Mouse (Mus musculus): ENCODE results near the gene Iqsec3. TPM values are rescaled to one million over a fixed set of nuclear protein-coding genes. Genes with fewer than 3 reads are reported as not detected.

The Iqsec3 gene
- polyA plus RNA-seq, 1 experiment: 0.09 TPM

- no peaks in the 10 kb centered on the region for H3K36me3 ChIP-seq (ENCODE audit: control insufficient read depth, insufficient read depth)
- no peaks in the 10 kb centered on the region for H3K27me3 ChIP-seq (ENCODE audit: control insufficient read depth, insufficient read depth, insufficient read length)
- TF ChIP-seq USF1 (IDR thresholded peaks at IDR 0.05; ENCODE audit: low read depth) (no peak), CTCF (IDR thresholded peaks at IDR 0.05; ENCODE audit: control insufficient read depth, insufficient read depth, insufficient read length) (no peak), MAX (IDR thresholded peaks at IDR 0.05) (no peak), CEBPB (IDR thresholded peaks at IDR 0.05; ENCODE audit: low read depth) (no peak), MYOD1 (IDR thresholded peaks at IDR 0.05; ENCODE audit: control insufficient read depth, insufficient read length, low read depth) (no peak), FOSL1 (IDR thresholded peaks at IDR 0.05; ENCODE audit: insufficient read depth, low read length, poor library complexity, severe bottlenecking) (no peak), MYOG (IDR thresholded peaks at IDR 0.05; ENCODE audit: control insufficient read depth, extremely low read depth, insufficient read length) (no peak)
- H3K4me3 ChIP-seq (ENCODE audit: insufficient read depth, poor library complexity, severe bottlenecking): no peak overlapping the region
- no peaks in the 10 kb centered on the region for H3K79me3 ChIP-seq (ENCODE audit: low read depth)
- no peaks in the 10 kb centered on the region for H3K79me2 ChIP-seq (ENCODE audit: control insufficient read depth, insufficient read depth)
- no peak overlapping the region for H3ac ChIP-seq (ENCODE audit: control insufficient read depth, insufficient read length, low read depth)
Measured at GRCm38 (mm10) chr6:121451703-121452102, 21.8 kb downstream of the Iqsec3 start.

- Histone ChIP-seq H3ac (ENCODE audit: control insufficient read depth, insufficient read length, low read depth) (no peak overlapping the region), H3K4me3 (ENCODE audit: insufficient read depth, poor library complexity, severe bottlenecking) (no peak overlapping the region), H3K36me3 (ENCODE audit: control insufficient read depth, insufficient read depth) (no peaks in the 10 kb centered on the region), H3K79me2 (ENCODE audit: control insufficient read depth, insufficient read depth) (no peaks in the 10 kb centered on the region), H3K27me3 (ENCODE audit: control insufficient read depth, insufficient read depth, insufficient read length) (no peaks in the 10 kb centered on the region), H3K79me3 (ENCODE audit: low read depth) (no peaks in the 10 kb centered on the region)
- TF ChIP-seq CTCF (IDR thresholded peaks at IDR 0.05; ENCODE audit: control insufficient read depth, insufficient read depth, insufficient read length) (no peak), MYOD1 (IDR thresholded peaks at IDR 0.05; ENCODE audit: control insufficient read depth, insufficient read length, low read depth) (no peak), MYOG (IDR thresholded peaks at IDR 0.05; ENCODE audit: control insufficient read depth, extremely low read depth, insufficient read length) (no peak), CEBPB (IDR thresholded peaks at IDR 0.05; ENCODE audit: low read depth) (no peak)
Measured at GRCm38 (mm10) chr6:121440696-121441220, 32.7 kb downstream of the Iqsec3 start.

GRCm38 (mm10) chr6:121424830-121425229, 48.6 kb downstream of the Iqsec3 start:
- Histone ChIP-seq H3K79me3 (ENCODE audit: low read depth) (no peaks in the 10 kb centered on the region), H3K27me3 (ENCODE audit: control insufficient read depth, insufficient read depth, insufficient read length) (no peaks in the 10 kb centered on the region), H3K79me2 (ENCODE audit: control insufficient read depth, insufficient read depth) (no peaks in the 10 kb centered on the region), H3ac (ENCODE audit: control insufficient read depth, insufficient read length, low read depth) (no peak overlapping the region), H3K36me3 (ENCODE audit: control insufficient read depth, insufficient read depth) (no peaks in the 10 kb centered on the region), H3K4me3 (ENCODE audit: insufficient read depth, poor library complexity, severe bottlenecking) (no peak overlapping the region)
- TF ChIP-seq MYOD1 (IDR thresholded peaks at IDR 0.05; ENCODE audit: control insufficient read depth, insufficient read length, low read depth): no peak
- no peak for TF ChIP-seq FOSL1 (IDR thresholded peaks at IDR 0.05; ENCODE audit: insufficient read depth, low read length, poor library complexity, severe bottlenecking)
- no peak for TF ChIP-seq USF1 (IDR thresholded peaks at IDR 0.05; ENCODE audit: low read depth)
- TF ChIP-seq CEBPB (IDR thresholded peaks at IDR 0.05; ENCODE audit: low read depth): no peak
- TF ChIP-seq CTCF (IDR thresholded peaks at IDR 0.05; ENCODE audit: control insufficient read depth, insufficient read depth, insufficient read length): no peak
- no peak for TF ChIP-seq MYOG (IDR thresholded peaks at IDR 0.05; ENCODE audit: control insufficient read depth, extremely low read depth, insufficient read length)
- no peak for TF ChIP-seq MAX (IDR thresholded peaks at IDR 0.05)

GRCm38 (mm10) chr6:121424403-121424802, 49.1 kb downstream of the Iqsec3 start:
- H3K79me3 ChIP-seq (ENCODE audit: low read depth): no peaks in the 10 kb centered on the region
- TF ChIP-seq USF1 (IDR thresholded peaks at IDR 0.05; ENCODE audit: low read depth) (no peak), FOSL1 (IDR thresholded peaks at IDR 0.05; ENCODE audit: insufficient read depth, low read length, poor library complexity, severe bottlenecking) (no peak), CTCF (IDR thresholded peaks at IDR 0.05; ENCODE audit: control insufficient read depth, insufficient read depth, insufficient read length) (no peak), MYOD1 (IDR thresholded peaks at IDR 0.05; ENCODE audit: control insufficient read depth, insufficient read length, low read depth) (no peak), CEBPB (IDR thresholded peaks at IDR 0.05; ENCODE audit: low read depth) (no peak), MAX (IDR thresholded peaks at IDR 0.05) (no peak), MYOG (IDR thresholded peaks at IDR 0.05; ENCODE audit: control insufficient read depth, extremely low read depth, insufficient read length) (no peak)
- H3K4me3 ChIP-seq (ENCODE audit: insufficient read depth, poor library complexity, severe bottlenecking): no peak overlapping the region
- H3K79me2 ChIP-seq (ENCODE audit: control insufficient read depth, insufficient read depth): no peaks in the 10 kb centered on the region
- no peaks in the 10 kb centered on the region for H3K27me3 ChIP-seq (ENCODE audit: control insufficient read depth, insufficient read depth, insufficient read length)
- H3ac ChIP-seq (ENCODE audit: control insufficient read depth, insufficient read length, low read depth): no peak overlapping the region
- H3K36me3 ChIP-seq (ENCODE audit: control insufficient read depth, insufficient read depth): no peaks in the 10 kb centered on the region

GRCm38 (mm10) chr6:121412558-121413297, 60.8 kb downstream of the Iqsec3 start:
- Histone ChIP-seq H3K4me3 (ENCODE audit: insufficient read depth, poor library complexity, severe bottlenecking) (no peak overlapping the region), H3K36me3 (ENCODE audit: control insufficient read depth, insufficient read depth) (no peaks in the 10 kb centered on the region), H3K27me3 (ENCODE audit: control insufficient read depth, insufficient read depth, insufficient read length) (no peaks in the 10 kb centered on the region), H3K79me2 (ENCODE audit: control insufficient read depth, insufficient read depth) (no peaks in the 10 kb centered on the region), H3ac (ENCODE audit: control insufficient read depth, insufficient read length, low read depth) (no peak overlapping the region), H3K79me3 (ENCODE audit: low read depth) (no peaks in the 10 kb centered on the region)
- TF ChIP-seq MYOD1 (IDR thresholded peaks at IDR 0.05; ENCODE audit: control insufficient read depth, insufficient read length, low read depth): no peak
- no peak for TF ChIP-seq CTCF (IDR thresholded peaks at IDR 0.05; ENCODE audit: control insufficient read depth, insufficient read depth, insufficient read length)
- no peak for TF ChIP-seq USF1 (IDR thresholded peaks at IDR 0.05; ENCODE audit: low read depth)
- no peak for TF ChIP-seq CEBPB (IDR thresholded peaks at IDR 0.05; ENCODE audit: low read depth)
- TF ChIP-seq MYOG (IDR thresholded peaks at IDR 0.05; ENCODE audit: control insufficient read depth, extremely low read depth, insufficient read length): no peak
- TF ChIP-seq MAX (IDR thresholded peaks at IDR 0.05): no peak
- TF ChIP-seq FOSL1 (IDR thresholded peaks at IDR 0.05; ENCODE audit: insufficient read depth, low read length, poor library complexity, severe bottlenecking): no peak

Data from C2C12 (cell line).